Mouse (Mus musculus) left cerebral cortex, adult 11 months (tissue): ENCODE data around the gene Gm21885.
"Not testable (repeated sequence)": the region's sequence is repeated elsewhere in the genome, so short reads cannot be mapped to it uniquely, and the experiment has no call there.

ENCODE experiments used
- DNase-seq: peaks from one replicate; pipeline ENCODE4 v3.0.0; 2022; ENCODE audit warnings: low spot score

The Gm21885 gene

DNA sequence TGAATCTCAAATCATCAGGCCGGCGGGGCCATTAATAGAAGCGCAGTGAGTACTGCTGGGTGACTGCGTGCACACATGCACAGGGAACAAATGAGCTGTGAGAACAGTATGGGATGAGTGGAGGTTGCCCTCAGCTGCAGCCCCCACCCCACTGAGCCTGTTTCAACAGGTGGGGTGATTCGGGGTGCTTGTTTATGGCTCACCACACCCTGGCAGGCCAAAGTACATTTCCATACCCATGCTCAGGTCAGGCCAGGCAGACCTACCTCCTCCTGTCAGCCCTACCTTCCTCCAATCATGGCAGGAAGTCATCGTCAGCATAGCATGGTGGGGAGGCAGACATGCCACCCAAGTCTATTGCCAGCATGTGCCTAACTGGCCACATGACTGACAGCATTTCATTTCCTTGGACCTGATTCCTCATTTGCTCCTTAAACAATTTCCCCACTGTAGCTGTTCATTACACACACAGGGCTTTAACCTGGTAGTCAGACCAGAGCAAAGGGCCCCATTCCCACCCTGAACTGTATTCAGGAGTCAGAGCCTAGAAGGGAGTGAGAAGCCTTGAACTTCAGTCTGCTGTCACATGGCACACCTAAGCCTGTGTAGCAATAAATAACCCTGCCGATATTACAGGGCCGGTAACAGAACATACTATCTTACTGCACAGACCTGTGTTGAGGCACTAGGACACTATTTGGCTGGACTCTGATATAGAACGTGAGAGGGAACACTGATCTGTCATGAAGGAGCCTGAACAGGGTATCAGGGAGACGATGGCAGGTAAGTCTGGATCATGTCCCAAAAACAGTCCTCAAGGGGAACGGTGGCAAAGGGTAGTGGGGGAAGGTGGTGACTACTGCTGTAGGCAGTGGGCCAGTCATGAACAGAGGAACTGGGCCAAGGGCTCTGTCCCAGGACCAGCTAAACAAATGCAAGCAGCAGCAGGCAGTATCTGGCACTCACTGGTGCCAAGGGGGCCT, at the start of gene Gm21885:
Gm21885 (plus strand) TSS at position 675 of the 983 bp plus-strand sequence.
- no peak for DNase-seq

DNA sequence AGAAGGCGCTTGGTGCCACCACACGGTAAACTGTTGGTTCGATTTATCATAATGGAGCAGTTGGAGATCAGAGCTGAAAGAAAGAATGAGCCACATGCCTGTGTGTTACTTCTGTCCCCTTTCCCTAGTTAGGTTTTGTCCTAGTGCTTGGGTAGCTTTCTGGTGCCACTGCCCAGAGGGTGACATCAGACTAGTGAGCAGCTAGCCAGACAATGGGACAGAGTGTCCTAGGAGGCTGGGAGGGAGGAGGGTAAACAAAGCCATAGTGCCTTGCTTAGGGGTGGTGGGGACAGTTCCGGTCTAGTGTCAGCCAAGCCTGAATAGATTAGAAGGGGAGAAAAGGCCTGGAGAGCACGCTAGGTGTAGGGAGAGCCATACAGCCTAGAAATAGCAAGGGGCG, 48.3 kb upstream of the Gm21885 start:
- peak; percentile 56 for DNase-seq

DNA sequence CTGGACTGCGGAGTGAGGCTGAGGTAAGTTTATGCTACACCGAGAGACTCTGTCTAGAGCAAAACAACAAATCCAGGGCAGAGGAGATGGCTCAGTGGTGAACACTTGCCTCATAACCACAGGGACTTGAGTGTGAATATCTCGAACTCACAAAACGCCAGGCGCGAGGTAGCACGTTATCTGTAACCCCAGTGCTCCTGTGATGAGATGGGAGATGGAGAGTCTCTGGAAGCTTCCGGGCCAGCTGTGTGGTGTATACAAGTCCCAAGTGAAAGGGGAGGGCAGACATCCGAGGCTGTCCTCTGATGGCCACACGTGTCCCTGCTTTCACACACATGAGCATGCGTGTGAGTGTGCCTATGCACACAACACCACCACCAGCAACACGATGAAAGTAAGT, 47.3 kb upstream of the Gm21885 start:
- no peak for DNase-seq

DNA sequence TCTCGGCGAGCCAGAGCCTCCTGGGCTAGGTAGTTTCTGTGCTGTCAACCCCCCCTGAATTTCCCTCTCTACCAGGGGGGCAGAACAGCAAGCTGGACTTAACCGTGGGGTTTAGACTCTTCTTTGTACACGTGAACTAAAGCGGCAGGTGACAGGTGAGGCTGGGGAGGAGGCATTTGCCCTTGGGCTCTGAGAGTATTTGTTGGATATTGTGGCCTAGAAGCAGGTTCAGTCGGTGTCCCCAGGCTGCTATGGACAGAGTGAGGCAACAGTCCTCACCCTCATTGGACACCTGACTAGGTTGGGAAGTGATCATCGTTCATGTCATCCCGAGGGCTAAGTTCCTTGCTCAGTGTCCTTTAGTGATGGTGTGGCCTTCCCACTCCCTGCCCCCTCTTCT, 46.8 kb upstream of the Gm21885 start:
- no peak for DNase-seq

DNA sequence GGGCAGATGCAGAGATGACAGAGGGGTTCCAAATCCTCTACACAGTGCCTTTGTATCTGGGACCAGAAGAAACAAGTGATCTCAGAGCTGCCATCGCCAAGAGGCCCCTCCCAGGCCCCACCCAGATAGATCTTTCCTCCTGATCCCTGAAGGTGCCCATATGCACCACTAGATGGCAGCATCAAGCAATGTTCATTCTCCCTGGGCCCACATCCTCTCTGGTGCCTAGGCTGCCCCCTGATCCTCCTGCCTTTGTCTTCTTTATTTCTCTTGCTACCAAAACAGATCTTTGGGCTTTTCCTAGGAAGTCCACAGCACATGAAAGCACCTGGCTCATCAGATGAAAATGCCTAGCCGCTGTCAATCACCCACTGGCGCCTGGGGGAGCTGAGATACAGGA, 45.6 kb upstream of the Gm21885 start:
- peak; percentile 80 for DNase-seq

DNA sequence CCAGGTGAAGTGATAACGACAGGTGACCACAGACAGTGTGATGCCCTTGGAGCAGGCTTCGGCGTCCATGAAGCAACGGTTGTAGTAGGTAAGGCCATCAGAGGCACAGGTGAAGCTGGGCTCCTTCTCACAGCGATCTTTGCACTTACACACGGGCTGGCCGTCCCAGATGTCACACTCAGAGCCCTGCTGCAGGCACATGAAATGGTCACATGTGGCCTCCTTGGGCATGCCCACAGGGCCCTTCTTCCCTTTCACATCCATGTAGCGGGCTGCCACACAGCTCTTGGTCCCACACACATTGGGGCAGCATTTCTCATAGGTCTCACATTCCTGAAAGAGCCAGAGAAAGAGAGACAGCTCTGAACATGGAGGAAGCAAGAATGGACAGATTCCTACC, 42.9 kb upstream of the Gm21885 start:
- no peak for DNase-seq

DNA sequence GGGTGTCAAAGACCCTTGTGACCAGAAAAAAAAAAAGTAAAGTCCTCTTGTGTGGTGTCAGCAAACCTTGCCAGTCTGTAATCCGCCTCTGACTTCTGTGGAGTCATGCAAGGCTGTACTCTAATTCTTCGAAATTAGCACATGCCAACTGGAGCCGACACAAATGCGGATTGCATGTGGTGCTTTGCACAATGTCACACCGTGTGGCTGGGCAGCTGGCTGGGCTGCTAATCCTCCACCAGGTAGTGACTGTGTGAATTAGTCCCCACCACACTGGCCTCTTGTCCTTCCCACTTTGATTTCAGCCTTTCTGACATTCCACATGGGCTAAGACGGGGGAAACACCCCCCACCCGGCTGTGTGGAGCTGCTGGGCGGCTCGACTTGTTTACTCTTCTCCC, 42.0 kb upstream of the Gm21885 start:
- no peak for DNase-seq

DNA sequence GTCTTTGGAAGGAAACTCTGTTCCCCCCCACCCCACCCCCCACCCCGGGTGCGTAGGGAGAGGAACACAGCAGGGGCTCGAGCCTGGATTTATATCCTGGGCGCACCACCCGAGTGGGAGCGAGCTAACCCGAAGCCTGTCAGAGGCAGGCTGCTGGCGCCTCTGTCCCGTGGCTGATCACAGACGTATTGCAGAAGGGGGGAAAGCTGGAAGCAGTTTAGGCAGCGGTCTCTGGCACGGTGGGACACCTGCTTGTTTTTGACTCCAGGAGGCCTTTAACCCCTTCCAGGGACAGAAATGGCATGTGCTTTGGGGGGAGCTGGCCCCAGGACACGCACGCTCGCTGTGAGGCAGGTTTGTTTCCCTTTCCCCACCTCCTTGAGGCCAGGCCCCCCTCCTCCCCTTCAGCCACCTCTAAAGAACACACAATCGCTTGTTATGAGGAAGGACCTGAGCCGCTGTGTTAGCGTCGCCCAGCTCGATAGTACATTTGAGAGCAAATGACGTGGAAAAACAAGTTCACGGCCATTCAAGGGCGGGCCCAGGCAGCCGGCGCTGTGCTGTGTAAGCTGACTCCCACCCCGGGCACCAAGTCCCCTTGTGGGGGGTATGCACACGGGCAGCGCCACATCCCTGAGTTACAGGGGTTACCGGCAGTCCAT, 38.8 kb upstream of the Gm21885 start:
- no peak for DNase-seq

DNA sequence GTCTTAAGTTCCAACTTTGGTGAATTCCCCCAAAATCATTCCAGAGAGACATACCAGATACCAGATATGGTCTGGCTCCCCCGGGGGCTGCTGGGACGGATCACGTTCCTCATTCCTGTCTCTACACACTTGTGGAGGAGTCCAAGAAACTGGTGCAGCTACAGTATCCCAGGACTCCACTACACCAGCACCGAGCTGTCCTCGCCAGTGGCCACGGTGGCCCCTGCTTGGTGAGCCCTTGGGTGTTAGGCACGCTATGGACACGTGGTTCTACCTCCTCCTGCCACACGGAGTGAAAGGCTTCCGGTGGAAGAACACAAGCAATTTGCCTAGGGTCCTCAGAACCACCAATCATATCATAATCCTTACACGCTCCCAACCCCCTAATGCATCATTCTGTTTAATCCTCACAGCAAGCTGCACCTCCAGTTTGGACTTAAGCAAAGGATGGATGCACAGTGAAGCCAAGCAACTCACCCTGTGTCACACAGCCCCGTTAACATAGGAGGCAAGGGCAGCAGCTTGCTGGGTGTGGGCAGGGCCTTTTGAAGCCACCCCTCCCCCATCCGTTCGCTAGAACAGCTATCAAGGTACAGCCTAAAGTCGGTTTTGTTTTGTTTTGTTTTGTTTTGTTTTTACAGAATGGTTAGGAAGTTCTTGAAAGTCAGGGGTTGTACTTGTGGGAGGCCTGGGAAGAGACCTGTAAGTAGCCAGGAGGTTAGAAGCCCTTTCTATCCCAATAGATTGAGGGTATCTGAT, 38.1 kb upstream of the Gm21885 start:
- no peak for DNase-seq

DNA sequence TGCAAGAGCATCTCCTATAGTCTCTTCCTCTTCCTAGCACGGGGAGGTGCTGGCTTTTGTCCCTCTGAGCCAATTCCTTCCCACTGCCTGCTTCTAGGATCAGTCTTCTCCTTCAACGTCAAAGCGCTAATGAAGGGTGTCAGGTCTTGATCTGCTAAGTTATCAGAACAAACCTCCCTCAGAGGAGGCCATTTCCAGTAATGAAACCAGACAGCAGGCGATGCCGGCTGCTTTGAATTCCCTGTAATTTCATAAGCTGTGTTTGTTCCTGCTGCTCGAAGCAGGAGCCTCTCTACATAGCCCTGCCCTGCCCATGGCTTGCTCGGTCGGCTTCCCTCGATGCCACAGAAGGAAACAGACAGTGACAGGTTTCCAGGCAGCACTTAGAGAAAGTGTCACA, 37.3 kb upstream of the Gm21885 start:
- no peak for DNase-seq

DNA sequence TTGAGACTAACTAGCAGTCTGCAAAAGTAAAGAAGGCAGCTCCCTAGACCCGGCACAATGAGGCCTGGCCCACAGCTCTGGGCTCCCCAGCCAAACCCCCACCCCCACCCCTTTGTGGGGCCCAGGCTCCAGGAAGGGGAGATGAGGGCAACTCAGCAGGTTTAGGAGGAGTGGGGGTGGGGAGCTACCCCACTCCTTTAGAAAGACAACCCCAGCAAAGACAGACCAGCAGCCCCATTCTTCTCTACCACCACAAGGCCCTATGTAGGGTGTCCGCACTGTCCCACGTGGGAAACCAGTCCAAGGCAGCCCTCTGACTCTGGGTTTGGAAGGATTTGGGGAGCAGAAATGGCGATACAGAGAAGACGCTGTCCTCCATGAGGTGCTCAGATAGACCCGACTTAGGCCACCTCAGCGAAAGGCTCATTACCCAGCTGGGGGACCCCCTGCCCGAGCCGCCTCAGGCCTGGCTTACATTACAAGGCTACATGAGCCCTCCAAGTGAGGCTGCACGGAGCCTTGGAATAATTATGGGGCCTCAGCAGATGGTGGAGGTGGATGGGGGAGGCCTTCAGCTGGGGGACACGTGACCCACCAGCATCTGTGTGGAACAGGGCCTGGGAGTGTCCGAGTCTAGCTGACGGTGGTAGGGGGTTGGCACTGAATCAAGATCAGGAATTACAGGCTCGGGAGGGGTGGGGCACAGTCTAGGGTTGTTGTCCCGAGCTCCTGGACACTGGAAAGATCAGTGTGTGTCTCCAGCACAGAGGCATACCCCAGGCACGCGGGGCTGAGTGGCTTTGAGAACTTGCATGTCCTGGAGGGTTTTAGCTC, 35.5 kb upstream of the Gm21885 start, which contains the start of gene Wfikkn2:
Wfikkn2 (minus strand) TSS at position 51 of the 834 bp plus-strand sequence.
- DNase-seq: no peak

DNA sequence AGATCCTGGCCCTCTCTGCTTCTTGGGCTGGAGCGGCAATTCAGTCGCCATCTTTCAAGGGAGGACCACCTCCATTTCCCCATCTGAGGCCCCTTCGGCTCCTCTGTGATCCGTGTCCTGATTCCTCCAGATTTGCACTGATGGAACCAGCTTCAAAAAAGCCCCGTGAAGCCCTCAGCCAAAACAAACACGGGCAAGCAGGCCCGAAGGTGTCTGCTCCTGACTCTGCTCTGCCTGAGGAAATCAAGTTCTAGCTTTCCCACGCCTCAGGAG, 34.9 kb upstream of the Gm21885 start:
- no peak for DNase-seq

DNA sequence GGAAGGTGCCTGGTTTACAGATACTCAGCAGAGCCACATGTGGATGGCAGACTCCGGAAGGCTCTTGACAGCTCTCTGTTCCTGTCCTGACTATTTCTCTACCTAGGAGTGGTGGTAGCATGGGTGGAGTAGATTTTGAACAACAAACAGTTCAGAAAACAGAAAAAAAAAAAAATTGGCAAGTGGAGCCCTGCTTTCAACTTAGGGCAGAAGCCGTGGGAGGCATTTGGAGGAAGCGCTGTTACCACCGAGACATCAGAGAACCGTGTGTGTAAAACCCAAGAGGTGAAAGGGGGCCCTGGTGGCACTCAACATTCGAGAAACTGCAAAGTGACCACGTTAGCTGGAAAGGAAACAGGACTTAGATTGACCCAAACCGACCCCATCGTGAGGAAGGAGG, 28.5 kb upstream of the Gm21885 start:
- DNase-seq: no peak

DNA sequence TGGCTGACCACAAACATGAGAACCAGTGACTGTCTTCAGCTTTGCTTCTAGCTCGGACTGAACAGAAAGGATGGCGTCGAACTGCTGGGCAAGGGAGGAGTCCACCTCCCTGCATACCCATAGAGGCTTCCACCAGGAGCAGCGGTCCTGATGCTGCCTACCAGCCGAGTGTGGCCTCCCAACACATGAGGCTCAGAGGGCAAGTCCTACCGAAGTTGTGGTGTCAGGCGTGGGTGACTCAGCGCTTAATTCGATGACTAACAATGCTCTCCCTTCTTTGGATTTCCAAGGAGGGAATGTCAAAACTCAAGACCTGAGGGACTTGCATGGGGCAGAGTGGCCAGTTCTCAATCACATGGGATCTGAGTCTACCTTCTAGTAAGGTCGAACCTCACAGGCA, 28.0 kb upstream of the Gm21885 start:
- DNase-seq: no peak

DNA sequence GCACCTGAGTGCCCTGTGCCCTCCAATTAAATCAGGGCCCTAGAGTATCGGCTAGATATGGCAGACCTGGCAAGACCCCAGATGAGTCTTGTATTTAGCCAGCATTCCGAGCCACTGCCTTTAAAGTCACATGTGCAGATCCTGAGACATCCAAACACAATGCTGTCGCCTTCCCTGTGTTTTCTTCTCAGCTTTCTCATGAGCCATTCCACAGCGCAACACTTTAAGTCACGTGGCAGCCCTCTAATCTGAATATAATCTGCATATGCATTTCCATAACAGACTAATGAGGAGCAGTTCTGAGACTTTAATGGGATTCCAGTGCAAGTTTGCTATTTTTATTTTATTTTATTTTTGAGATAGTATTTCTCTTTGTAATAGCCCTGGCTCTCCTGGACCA, 25.9 kb upstream of the Gm21885 start:
- no peak for DNase-seq

DNA sequence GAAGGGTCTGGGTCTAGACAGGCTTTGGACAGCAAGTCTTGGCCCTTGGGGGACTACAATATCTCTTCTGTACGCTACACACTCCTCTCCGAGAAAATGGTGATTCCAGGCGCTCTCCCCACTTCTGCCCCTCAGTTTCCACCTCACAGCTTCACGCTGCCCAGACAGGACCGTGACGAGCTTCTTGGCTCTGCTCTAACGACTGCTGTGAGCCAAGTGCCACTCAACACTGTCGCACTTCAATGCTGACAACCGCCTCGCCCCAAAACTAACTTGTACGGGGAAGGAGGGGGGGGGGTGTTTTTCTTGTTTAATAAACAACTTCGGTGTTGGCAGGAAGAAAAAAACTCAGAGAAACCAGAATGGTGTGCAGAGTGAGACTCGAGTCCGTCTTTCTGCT, 23.7 kb upstream of the Gm21885 start:
- DNase-seq: no peak

DNA sequence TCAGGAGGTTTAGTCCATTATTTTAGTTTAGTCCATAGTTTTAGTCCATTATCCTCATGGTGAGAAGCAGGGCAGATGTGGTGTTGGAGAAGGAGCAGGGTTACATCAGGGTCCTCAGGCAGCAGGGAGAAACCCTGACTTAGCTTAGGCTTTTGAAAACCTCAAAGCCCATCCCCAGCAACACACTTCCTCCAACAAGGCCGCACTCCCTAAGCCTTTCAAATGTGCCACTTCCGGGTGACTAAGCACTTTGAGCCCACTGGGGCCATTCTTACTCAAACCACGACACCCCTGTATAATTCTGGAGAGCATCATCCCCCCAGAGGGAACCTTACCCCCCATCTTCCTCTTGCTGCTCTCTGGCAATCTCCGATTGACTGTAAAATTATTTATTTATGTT, 21.9 kb upstream of the Gm21885 start:
- no peak for DNase-seq

DNA sequence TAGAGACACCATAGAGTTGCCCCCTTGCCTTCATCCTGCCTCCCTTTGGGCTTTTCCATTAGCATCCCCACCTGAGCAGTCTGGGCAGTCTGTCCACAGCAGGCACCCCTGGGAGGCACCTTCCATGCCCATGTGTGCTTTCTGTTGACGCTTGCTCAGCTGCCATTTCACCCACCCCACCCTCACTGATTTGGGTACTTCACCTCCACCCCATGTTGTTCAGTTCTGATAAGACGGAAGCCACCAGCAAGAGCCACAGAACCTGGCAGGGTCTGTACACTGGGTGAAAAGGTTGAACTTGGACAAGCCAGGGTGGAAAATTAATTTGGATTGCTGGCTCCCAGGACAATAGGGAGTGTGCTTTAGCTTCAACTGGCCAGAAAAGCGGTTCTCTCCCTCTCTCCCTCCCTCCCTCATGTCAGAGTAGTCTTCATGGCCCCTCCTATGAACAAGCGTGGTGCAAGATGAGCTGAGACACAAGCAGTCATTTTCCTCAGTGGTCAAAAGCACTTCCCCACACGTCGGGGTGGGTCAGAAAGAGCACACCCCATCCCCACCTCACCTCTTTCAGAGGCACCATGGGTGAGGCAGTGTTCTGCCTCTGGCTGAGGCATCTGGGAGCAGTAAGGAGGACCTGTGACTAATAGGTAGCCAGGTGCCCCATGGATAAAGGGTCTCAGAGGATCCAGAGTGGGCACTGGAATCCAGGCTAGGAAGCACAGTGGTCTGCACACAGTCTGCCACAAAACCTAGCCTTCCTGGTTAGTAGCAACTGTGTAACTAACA, 19.9 kb upstream of the Gm21885 start:
- no peak for DNase-seq

DNA sequence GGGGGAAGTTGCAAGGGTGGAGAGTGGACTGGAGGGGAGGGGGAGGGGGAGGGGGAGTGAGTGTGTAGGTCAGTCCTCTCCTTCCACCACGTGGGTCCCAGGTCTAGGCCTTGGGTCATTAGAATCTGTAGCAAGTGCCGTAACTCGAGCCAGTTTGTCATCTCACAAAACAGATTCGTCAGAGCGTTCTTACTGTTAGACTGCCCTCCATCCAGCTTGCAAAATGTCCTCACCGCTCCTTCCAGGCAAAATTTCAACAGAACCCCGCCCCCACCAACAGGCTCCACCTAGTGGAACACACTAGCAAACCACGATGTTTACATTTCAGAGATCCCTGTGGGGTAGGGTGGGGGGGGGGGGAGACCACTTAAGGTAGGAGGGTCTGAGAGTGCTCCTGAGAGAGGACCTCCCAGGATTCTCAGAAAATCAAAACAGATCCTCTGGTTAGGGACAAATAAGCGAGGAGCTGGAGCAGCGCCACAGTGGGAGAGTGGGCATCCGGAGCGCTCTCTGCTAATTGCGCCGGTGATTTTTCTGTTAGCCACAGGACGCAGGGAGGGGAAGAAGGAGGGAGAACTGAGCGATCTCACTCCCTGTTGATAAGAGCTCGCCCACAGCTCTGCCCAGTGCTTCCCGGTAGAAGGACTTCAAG, 16.4 kb upstream of the Gm21885 start:
- DNase-seq: no peak

DNA sequence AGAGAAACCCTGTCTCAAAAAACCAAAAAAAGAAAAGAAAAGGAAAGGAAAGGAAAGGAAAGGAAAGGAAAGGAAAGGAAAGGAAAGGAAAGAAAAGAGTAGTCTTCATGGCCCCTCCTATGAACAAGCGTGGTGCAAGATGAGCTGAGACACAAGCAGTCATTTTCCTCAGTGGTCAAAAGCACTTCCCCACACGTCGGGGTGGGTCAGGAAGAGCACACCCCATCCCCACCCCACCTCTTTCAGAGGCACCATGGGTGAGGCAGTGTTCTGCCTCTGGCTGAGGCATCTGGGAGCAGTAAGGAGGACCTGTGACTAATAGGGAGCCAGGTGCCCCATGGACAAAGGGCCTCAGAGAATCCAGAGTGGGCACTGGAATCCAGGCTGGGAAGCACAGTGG, 15.5 kb upstream of the Gm21885 start:
- DNase-seq: not testable (repeated sequence)

DNA sequence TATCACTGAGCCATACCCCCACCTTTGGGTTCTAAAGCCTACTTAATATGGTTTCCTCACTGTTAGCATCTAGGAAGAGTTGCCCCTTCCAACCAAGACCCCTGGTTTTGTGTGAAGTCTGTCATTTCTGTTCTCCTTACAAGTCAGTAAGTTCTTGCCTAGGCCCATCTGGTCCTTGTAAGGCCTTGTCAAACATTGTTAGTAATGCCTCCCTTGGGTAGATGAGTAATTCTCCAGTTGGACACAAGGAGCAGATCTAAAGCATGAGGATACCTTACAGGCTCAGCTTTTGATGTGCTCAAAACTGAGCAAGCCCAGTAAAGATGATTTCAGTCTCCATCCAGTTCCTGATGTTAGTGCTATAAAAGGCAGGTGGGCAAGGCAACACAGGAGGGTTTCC, 12.9 kb upstream of the Gm21885 start:
- no peak for DNase-seq
